Mouse (Mus musculus) E14TG2a.4 (cell line): ENCODE measurements at regions not wholly inside any gene's neighbourhood (a gene's known extent, or its start where the extent isn't known, plus 50 kb on each side); places are given as distances from the start of the nearest gene placed in this dataset.

Experiments
- CTCF ChIP-seq: conservative IDR thresholded peaks from 2 replicates; pipeline ENCODE4 v1.5.1; 2014; ENCODE audit warnings: low read length
- NANOG ChIP-seq: IDR thresholded peaks from 2 replicates; pipeline ENCODE4 v1.6.1; 2014; ENCODE audit warnings: borderline replicate concordance, low read length, mixed read lengths
- POU5F1 ChIP-seq: IDR thresholded peaks from 2 replicates; pipeline ENCODE4 v1.6.1; 2014; ENCODE audit warnings: low read length, borderline replicate concordance

DNA sequence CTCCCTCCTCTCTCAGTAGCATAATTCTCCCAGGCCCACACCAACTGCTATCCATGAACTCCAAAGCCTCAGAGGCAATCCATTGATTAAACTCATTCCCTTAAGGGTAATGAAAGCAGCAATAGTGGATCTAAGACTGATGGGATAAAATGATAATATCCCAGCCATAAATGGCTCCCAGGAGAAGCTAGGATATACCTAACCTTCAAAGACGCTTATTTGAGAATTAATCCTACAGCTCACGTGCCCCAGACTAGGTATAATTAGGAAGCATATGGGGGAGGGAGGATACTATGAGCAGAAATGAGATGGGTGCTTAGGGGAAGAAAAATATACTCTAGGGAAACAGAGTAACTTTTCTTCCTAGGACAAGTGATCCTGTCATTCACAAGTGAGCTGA lies 52.8 kb upstream of the Rnf32 start:
- TF ChIP-seq CTCF (no peak), POU5F1 (no peak), NANOG (no peak)
